Mouse (Mus musculus): ENCODE measurements around the gene Pogz.
"Not testable (repeated sequence)": the region's sequence is repeated elsewhere in the genome, so short reads cannot be mapped to it uniquely, and the experiment has no call there.

The Pogz gene

DNA sequence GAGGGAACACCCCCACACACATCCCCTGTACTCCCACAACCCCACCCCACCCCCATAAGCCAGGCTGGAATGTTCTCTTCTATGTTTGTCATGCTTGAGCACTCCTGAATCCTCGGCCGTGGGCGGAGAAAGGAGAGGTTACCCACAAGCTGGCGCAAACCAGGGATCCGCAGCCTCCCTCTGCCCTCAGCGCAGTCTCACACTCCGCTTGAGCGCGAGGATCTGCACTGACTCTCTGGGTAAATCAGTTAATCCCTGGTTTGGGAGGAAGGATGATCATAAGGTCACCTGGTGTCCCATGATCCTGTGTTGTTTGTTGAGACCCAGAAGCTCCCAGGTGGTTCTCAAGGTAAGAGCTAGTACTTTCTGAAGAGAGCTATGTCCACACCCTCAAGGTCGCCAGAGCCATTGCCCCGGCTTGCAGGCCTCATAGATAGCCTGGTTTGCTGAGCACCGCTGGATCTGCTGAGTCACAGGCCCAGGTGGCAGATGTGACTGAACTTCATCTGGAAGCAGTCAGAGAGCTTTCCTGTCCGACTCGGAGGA lies 80.5 kb downstream of the Pogz start:
- DNase-seq: no peak

DNA sequence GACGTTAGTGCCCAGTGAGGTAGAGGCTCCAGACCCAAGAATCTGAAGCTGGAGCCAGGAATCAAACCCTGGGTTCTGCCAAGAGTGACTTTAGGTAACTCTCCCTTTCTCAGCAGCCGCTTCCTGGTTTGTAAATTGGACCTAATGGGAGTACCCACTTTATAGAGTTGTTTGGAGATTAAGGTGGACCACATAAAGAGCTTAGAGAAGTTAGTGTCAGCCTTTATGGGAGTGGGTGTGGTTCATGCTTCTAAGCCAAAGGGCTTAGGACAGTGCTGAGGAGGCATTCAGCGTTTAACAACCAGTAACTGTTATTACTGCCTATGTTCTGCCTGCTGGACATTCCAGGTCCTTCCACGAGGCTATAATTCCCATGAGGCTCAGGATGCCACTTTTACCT lies 81.5 kb downstream of the Pogz start:
- DNase-seq: no peak

- no peak for DNase-seq
Observed at GRCm38 (mm10) chr3:94921104-94921503, 83.7 kb downstream of the Pogz start.

DNA sequence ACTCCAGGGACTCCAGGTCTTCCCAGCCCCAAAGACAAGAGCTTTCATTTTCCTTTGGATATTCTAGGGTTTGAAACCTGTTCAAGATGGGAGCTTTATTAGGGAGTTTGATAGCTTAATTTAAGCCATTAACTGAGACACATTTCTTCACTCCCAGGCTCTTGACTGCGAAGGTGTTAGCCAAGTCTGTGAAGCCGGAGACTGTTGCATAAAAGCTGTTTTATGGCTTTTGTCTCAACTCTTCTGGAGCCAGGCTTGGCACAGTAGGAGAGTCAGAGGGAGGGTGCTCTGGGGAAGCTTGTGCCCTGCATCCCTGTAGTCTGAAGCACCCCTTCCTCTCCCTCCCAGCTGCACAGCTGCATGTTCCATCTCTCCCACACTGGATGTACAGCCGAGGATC lies 85.0 kb downstream of the Pogz start:
- DNase-seq: no peak

GRCm38 (mm10) chr3:94924688-94925087 lies 87.3 kb downstream of the Pogz start:
- DNase-seq: no peak

DNA sequence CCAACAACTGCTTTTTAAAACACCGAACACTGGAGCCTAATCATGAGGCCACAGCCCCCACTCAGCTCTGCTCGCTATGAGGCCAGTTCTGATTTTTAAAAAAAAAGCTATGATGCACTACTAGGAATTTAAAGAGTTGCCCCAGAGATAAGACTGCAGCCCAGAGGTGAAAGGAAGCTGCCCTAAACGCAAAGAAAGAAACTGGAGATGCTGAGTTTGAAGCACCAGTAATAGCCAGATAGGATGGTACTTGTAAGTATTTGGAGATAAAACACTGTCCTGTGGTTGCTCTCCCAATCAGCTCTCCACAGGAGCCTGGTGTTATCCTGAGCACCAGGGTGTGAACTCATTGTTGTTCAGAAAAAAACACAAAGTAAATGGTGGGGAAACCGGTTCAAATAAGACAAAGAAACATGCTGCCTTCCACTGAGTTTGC lies 89.0 kb downstream of the Pogz start:
- DNase-seq: not testable (repeated sequence)

DNA sequence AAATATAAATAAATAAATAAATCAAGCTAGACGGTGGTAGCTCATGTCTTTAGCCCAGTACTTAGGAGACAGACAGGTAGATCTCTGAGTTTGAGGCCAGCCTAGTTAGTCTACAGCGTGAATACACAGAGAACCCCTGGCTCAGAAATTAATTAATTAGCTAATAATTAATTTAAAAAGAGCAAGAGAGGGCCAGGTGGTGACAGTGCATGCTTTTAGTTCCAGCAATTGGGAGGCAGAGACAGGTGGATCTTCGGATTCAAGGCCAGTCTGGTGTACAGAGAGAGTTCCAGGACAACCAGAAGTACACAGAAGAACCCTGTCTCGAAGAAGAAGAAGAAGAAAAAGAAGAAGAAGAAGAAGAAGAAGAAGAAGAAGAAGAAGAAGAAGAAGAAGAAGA lies 91.6 kb downstream of the Pogz start:
- DNase-seq: not testable (repeated sequence)

GRCm38 (mm10) chr3:94930386-94931266 lies 93.3 kb downstream of the Pogz start:
- not testable (repeated sequence) for DNase-seq

GRCm38 (mm10) chr3:94931427-94932082 lies 94.2 kb downstream of the Pogz start:
- DNase-seq: not testable (repeated sequence)

Data from cerebellum, postnatal 36 days (tissue).